Mouse (Mus musculus): ENCODE data around the gene Hist1h4m. TPM values are rescaled to one million over a fixed set of nuclear protein-coding genes. Genes with fewer than 3 reads are reported as not detected.
"Not testable (repeated sequence)": the region's sequence is repeated elsewhere in the genome, so short reads cannot be mapped to it uniquely, and the experiment has no call there.

Gene Hist1h4m
- not detected in 2 replicates for polyA plus RNA-seq (2011; ENCODE audit: insufficient read length, low read depth, missing spikeins)

DNA sequence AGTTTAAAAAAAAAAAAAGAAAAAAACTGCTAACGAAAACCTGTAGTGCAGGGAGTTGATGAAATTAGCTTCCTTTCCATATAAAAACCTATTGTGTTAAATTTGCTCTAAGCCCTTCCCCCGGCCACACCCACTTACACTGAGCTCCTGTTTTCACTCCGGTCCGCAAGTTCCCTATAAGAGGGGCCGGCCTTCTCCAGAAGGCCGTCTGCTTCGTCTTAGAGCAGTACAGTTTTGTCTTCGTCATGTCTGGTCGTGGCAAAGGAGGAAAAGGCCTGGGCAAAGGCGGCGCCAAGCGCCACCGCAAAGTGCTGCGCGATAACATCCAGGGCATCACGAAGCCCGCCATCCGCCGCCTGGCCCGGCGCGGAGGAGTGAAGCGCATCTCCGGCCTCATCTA, at the start of gene Hist1h4m:
TSS of gene Hist1h4m (plus strand) at position 208 of the 400 bp plus-strand sequence.
- H3K4me3 ChIP-seq (ENCODE audit: insufficient read depth, low read length); H3K4me1 ChIP-seq (ENCODE audit: control insufficient read depth, insufficient read depth, low read length): not testable (repeated sequence)
- H3K27ac ChIP-seq (ENCODE audit: insufficient read depth, low read length) = peak within 1 kb of the TSS; percentile 5; the same call in 1 of the 2 replicates

DNA sequence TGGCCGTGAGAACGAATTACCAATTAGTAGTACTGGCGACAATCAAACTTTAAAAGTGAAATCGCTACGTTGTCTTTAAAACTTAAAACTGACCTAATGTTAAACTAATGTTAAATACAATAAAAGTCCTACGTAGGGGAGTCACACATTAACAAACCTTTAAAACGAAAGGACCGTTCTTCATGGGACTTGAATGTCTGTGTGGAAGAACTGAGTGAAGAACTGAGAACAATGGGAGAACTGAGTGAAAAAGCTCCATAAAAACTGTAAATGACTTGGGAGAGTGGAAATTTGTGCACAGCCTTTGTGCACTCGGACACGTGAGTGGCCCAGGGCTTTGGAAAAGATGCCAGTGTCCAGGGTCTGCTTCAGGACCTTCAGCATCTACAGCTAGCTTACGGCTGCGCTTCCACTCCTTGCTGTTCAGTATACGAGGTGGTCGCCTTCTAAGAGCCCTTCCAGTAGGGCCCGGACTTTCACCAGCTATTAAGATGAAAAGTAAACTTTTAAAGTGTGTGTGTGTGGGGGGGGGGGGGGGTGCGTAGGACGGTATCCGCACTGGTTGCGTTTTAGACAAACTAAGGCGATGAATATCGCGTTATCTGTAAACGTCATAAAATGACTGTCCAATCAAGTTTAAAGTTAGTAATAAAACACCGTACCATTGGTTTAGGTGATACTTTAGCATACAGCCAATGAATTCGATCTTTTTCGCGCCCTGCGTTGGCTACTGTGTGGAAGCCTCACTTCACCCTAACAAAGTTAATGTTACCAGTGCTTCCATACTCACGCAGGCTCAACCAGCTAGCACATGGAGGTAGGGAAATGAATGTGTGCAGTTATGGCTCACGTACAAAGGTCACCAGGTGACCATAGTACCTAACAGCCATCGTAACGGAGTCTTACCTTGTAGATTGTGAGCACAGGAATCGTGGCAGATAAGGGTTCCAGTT, 32.5 kb upstream of the Hist1h4m start:
- TF ChIP-seq POLR2A (IDR thresholded peaks at IDR 0.05; ENCODE audit: low read depth, low read length) = peak; percentile 98
- no peak for TF ChIP-seq CTCF (IDR thresholded peaks at IDR 0.05; ENCODE audit: borderline replicate concordance, insufficient read depth, low read length)
- H3K4me1 ChIP-seq (ENCODE audit: control insufficient read depth, insufficient read depth, low read length) = no peaks in the 10 kb centered on the region
- H3K27ac ChIP-seq (ENCODE audit: insufficient read depth, low read length) = peak overlapping the region; percentile 63
- H3K4me3 ChIP-seq (ENCODE audit: insufficient read depth, low read length) = peak overlapping the region; percentile 62

DNA sequence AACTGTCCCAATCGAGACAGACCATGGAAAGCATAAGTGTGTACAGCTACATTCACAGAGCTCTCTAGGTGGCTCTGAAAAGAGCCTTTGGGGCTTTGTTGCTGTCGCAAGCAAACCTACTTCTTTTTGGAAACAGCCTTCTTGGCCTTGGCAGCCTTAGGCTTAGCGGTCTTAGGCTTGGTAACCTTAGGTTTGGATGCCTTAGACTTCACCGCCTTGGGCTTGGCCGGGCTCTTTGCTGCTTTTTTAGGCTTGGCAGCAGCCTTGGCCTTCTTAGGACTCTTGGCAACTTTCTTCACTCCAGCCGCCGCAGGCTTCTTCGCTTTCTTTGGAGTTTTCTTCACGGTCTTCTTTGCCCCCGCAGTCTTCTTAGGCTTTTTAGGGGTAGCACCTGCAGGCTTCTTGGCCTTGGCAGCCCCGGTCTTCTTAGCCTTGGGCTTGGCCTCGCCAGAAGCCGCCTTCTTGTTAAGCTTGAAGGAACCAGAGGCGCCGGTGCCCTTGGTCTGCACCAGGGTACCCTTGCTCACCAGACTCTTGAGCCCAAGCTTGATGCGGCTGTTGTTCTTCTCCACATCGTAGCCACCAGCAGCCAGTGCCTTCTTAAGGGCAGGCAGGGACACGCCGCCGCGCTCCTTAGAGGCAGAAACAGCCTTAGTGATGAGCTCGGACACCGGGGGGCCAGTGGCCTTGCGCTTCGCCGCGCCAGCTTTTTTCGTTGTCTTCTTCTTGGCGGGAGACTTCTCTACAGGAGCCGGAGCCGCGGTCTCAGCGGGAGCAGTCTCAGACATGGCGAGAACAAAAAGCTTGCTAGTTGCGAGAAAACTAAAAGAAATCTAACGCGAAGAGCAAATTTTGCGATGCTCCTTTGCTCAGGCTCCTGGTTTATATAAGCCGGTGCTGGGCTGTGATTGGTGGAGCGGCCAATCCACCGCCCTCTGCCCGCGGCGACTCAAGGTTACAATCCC, 31.5 kb upstream of the Hist1h4m start, which contains the start of gene Hist1h1b:
TSS of gene Hist1h1b (minus strand) at position 859 of the 965 bp plus-strand sequence.
- TF ChIP-seq CTCF (IDR thresholded peaks at IDR 0.05; ENCODE audit: borderline replicate concordance, insufficient read depth, low read length) = no peak
- TF ChIP-seq POLR2A (IDR thresholded peaks at IDR 0.05; ENCODE audit: low read depth, low read length) = peak; percentile 94
- H3K4me3 ChIP-seq (ENCODE audit: insufficient read depth, low read length) = peak within 1 kb of the TSS; percentile 62
- H3K27ac ChIP-seq (ENCODE audit: insufficient read depth, low read length) = peak within 1 kb of the TSS; percentile 63
- no peaks in the 10 kb centered on the region for H3K4me1 ChIP-seq (ENCODE audit: control insufficient read depth, insufficient read depth, low read length)

DNA sequence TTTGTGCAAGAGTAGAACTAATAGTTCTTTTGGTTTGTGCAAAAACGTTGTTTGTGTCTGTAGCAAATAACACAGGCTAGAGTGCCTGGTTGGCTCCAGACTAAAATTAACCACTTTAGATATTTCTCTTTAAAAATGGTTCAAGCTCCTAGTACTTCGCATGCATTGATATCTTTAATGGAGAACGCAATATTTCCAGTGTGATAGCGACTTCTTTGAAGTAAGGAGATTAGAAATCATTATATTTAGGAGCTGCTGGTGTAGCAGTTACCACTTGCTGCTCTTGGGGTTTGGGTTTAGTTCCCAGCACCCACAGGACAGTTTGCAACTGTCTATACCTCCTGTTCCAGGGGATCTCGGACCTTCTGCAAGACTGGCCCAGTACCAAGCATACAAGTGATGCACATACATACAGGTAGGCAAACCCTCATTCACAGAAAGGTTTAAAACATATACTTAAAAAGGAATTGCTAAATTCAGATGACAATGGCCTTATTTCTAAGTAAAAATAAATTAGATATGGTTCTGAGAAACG, 30.5 kb upstream of the Hist1h4m start:
- no peak for TF ChIP-seq POLR2A (IDR thresholded peaks at IDR 0.05; ENCODE audit: low read depth, low read length)
- no peak for TF ChIP-seq CTCF (IDR thresholded peaks at IDR 0.05; ENCODE audit: borderline replicate concordance, insufficient read depth, low read length)

DNA sequence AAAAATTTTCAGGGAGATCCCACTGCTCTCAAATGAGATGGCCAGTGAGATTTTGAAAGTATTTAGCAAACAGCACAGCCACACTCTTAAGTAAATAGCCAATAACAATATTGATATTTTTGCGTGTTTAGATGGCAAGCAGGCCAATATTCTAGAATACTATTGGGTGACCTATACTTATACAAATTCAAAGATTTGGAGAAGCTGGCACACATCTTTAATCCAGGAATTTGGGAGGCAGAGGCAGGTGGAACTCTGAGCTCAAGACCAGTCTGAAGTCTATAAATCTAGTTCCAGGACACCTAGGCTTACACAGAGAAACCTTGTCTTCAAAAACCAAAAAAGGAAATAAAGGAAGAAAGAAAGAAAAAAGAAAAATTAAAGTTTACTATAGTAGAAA, 29.9 kb upstream of the Hist1h4m start:
- H3K4me1 ChIP-seq (ENCODE audit: control insufficient read depth, insufficient read depth, low read length) = no peaks in the 10 kb centered on the region
- H3K4me3 ChIP-seq (ENCODE audit: insufficient read depth, low read length) = no peak overlapping the region
- H3K27ac ChIP-seq (ENCODE audit: insufficient read depth, low read length) = no peak overlapping the region
- TF ChIP-seq CTCF (IDR thresholded peaks at IDR 0.05; ENCODE audit: borderline replicate concordance, insufficient read depth, low read length) = no peak
- TF ChIP-seq POLR2A (IDR thresholded peaks at IDR 0.05; ENCODE audit: low read depth, low read length) = no peak

More for the DNA sequence above, 30.5 kb upstream of the Hist1h4m start:
- Histone ChIP-seq H3K4me3 (ENCODE audit: insufficient read depth, low read length) (no peak overlapping the region), H3K4me1 (ENCODE audit: control insufficient read depth, insufficient read depth, low read length) (no peaks in the 10 kb centered on the region), H3K27ac (ENCODE audit: insufficient read depth, low read length) (no peak overlapping the region)

DNA sequence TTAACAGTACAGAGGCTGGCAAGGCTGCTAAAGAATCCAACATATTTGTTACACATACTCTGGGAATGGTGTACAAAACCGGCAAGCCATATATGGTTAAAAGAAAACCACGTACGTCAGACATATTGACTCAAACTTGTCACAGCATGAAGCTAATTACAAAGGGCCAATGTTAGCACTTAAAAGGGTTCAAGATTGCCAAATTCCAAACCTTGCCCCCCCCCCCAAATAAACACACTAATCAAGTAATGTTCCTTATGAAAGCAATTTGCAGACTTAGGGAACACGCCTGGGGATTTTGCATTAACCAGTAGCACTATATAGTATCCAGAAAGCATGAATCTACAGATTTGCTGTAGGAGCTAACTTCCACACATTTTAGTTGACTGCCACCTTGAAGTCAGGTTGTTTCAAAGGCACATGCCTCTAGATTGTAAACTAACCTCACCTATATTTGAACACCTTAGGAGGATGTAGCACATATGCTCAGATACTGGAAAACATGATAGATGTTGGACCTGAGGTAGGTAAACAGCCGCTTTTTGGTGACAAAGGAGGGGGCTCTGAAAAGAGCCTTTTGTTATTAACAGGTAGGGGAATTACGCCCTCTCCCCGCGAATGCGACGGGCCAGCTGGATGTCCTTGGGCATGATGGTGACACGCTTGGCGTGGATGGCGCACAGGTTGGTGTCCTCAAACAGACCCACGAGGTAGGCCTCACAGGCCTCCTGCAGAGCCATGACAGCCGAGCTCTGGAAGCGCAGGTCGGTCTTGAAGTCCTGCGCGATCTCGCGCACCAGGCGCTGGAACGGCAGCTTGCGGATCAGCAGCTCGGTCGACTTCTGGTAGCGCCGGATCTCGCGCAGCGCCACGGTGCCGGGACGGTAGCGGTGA, 28.9 kb upstream of the Hist1h4m start:
- H3K27ac ChIP-seq (ENCODE audit: insufficient read depth, low read length) = peak overlapping the region; percentile 96
- peak overlapping the region; percentile 46 for H3K4me3 ChIP-seq (ENCODE audit: insufficient read depth, low read length)
- peak; percentile 87 for TF ChIP-seq POLR2A (IDR thresholded peaks at IDR 0.05; ENCODE audit: low read depth, low read length)
- H3K4me1 ChIP-seq (ENCODE audit: control insufficient read depth, insufficient read depth, low read length) = not testable (repeated sequence)

DNA sequence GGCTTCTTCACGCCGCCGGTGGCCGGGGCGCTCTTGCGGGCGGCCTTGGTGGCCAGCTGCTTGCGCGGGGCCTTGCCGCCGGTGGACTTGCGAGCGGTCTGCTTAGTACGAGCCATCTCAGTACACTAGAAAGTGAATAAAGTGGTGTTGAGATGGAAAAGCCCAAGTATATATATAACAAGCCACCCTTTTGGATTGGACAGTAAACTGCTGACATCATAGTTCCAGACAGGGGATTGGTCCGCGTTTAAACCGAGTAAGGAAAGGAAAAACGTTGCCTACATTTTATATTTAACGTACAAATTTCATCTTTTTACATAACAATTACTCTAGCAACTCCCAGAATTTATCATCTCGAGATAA, 28.3 kb upstream of the Hist1h4m start, which contains the start of gene Hist1h3i:
TSS of gene Hist1h3i (minus strand) at position 116 of the 363 bp plus-strand sequence.
- no peaks in the 10 kb centered on the region for H3K4me1 ChIP-seq (ENCODE audit: control insufficient read depth, insufficient read depth, low read length)
- no peak for TF ChIP-seq CTCF (IDR thresholded peaks at IDR 0.05; ENCODE audit: borderline replicate concordance, insufficient read depth, low read length)
- TF ChIP-seq POLR2A (IDR thresholded peaks at IDR 0.05; ENCODE audit: low read depth, low read length) = no peak; the same call in none of the 2 replicates
- H3K4me3 ChIP-seq (ENCODE audit: insufficient read depth, low read length) = peak within 1 kb of the TSS; percentile 46
- H3K27ac ChIP-seq (ENCODE audit: insufficient read depth, low read length) = peak within 1 kb of the TSS; percentile 96

DNA sequence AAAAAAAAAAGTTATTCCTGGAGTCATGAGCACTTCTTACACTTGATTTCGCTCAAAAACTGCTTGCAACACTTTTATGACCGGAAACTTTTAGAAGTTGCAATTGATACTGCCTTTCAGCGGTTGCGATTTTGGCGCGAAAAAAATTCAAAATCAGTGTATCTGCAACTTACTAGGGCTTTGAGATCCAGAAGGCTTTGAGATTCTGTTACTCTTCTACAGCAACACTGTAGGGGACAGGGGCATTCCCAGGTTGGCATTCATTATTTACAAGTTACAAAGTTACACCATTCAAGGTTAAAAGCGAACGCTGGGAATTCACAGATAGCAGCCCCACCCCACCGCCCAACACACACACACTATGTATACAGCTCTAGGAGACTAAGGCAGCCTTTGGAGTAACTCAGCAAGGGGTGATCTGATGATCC, 27.8 kb upstream of the Hist1h4m start:
- no peaks in the 10 kb centered on the region for H3K4me1 ChIP-seq (ENCODE audit: control insufficient read depth, insufficient read depth, low read length)
- peak overlapping the region; percentile 91 for H3K27ac ChIP-seq (ENCODE audit: insufficient read depth, low read length)
- H3K4me3 ChIP-seq (ENCODE audit: insufficient read depth, low read length) = no peak overlapping the region
- TF ChIP-seq POLR2A (IDR thresholded peaks at IDR 0.05; ENCODE audit: low read depth, low read length) (no peak), CTCF (IDR thresholded peaks at IDR 0.05; ENCODE audit: borderline replicate concordance, insufficient read depth, low read length) (no peak)

Measured in embryonic fibroblast, embryonic 13.5 days (primary cell).